Mouse (Mus musculus) stomach, embryonic 15.5 days (tissue): ENCODE results near the gene Coro6. TPM values are rescaled to one million over a fixed set of nuclear protein-coding genes. Genes with fewer than 3 reads are reported as not detected.

ENCODE experiments used
- ATAC-seq: fragments of 200-750 bp; cut with Nextera tagmentation; 2 replicates; pipeline ENCODE4 v1.8.0; 2017; ENCODE audit warnings: low read depth, moderate number of reproducible peaks, moderate TSS enrichment; ENCODE audit not compliant: insufficient read depth, low FRiP score
- H3K27ac ChIP-seq: fragments of 300-500 bp; sonication (generic); 2 replicates; pipeline ENCODE4 v1.5.1; 2015; ENCODE audit warnings: mild to moderate bottlenecking, inconsistent platforms
- H3K27me3 ChIP-seq: fragments of 300-500 bp; sonication (generic); replicated peaks from 2 replicates; pipeline ENCODE4 v1.6.1; 2015; ENCODE audit warnings: inconsistent platforms
- H3K36me3 ChIP-seq: fragments of 300-500 bp; sonication (generic); 2 replicates; pipeline ENCODE4 v1.6.1; 2015; ENCODE audit warnings: inconsistent platforms
- H3K4me1 ChIP-seq: fragments of 300-500 bp; sonication (generic); 2 replicates; pipeline ENCODE4 v1.6.1; 2015; ENCODE audit warnings: inconsistent platforms
- H3K4me2 ChIP-seq: fragments of 300-500 bp; sonication (generic); 2 replicates; pipeline ENCODE4 v1.6.1; 2015; ENCODE audit warnings: mild to moderate bottlenecking, inconsistent platforms
- H3K4me3 ChIP-seq: fragments of 300-500 bp; sonication (generic); replicated peaks from 2 replicates; pipeline ENCODE4 v1.5.1; 2015; ENCODE audit warnings: inconsistent platforms
- H3K9ac ChIP-seq: fragments of 300-500 bp; sonication (generic); 2 replicates; pipeline ENCODE4 v1.6.1; 2015; ENCODE audit warnings: inconsistent platforms
- H3K9me3 ChIP-seq: fragments of 300-500 bp; sonication (generic); 2 replicates; pipeline ENCODE4 v1.6.1; 2016; ENCODE audit warnings: inconsistent platforms
- WGBS: fragments of 180-500 bp; shearing (Covaris S2); methylation state at CpG from one replicate; pipeline ENCODE4 v1.1.7; 2015; 5-methylcytosine and 5-hydroxymethylcytosine counted together
- polyA plus RNA-seq: library from polyadenylated mRNA; unstranded; fragments of >200 nt; fragmentation: Nextera tagmentation; extraction: Ambion mirVana; gene quantifications from 2 replicates; pipeline ENCODE4 v1.2.1, GENCODE M21; 2015

The Coro6 gene
- polyA plus RNA-seq, 1 experiment from 2014 or later = 0.18 TPM

DNA sequence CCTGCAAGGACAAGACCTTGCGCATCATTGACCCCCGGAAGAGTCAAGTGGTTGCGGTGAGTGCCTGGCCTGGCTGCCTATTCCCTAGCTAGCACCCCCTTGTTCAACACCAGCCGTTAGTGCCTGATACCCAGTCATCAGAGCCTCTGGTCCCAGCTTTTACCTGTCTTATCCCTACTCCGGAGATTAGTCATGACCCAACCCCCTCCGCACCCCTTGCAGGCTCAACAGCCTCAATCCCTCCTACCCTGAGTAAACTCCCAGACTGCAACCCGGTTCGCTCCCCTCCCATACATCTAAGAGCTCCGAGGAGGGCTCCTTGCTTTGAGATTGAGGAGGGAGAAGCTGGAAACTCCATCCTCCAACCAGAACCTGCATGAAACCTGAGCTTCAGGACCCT lies 4.3 kb downstream of the Coro6 start:
- ATAC-seq = no peak

DNA sequence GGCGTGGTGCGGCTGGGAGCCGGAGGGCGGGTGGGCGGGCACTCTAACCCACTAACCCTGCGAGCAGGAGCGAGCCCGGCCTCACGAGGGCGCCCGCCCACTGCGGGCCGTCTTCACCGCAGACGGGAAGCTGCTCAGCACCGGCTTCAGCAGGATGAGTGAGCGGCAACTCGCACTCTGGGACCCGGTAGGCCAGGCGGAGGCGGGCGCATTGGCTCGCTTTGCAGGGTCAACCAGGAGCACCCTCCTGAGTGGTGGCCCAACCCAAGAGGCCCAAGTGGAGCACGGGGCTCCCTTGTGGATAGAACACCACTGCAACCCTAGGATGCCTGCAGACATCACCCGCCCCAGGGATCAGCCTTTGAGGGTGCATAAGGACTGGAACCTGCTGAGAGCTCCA lies 4.9 kb downstream of the Coro6 start:
- Histone ChIP-seq H3K4me2 (peak overlapping the region; percentile 40), H3K36me3 (0 out of 2 replicates have a peak, but pooled peaks cover 3% of the 10 kb centered on the region), H3K9ac (no peak overlapping the region), H3K4me3 (peak overlapping the region; percentile 10; the same call in 1 of the 2 replicates), H3K9me3 (no peaks in the 10 kb centered on the region), H3K27ac (no peak overlapping the region), H3K4me1 (peaks cover 16% of the 10 kb centered on the region), H3K27me3 (peaks cover 52% of the 10 kb centered on the region)
- peak; percentile 43; the same call in 1 of the 2 replicates for ATAC-seq
- 6% methylated on average over 25 of the region's 25 CpGs for WGBS

More for the DNA sequence above, 4.3 kb downstream of the Coro6 start:
- peak overlapping the region; percentile 40; the same call in 1 of the 2 replicates for H3K4me2 ChIP-seq
- peaks cover 18% of the 10 kb centered on the region for H3K4me1 ChIP-seq
- no peaks in the 10 kb centered on the region for H3K9me3 ChIP-seq
- peaks cover 55% of the 10 kb centered on the region for H3K27me3 ChIP-seq
- H3K4me3 ChIP-seq = no peak overlapping the region
- H3K9ac ChIP-seq = no peak overlapping the region
- H3K27ac ChIP-seq = no peak overlapping the region
- 0 out of 2 replicates have a peak, but pooled peaks cover 1% of the 10 kb centered on the region for H3K36me3 ChIP-seq
- 30% methylated on average over 9 of the region's 9 CpGs for WGBS

DNA sequence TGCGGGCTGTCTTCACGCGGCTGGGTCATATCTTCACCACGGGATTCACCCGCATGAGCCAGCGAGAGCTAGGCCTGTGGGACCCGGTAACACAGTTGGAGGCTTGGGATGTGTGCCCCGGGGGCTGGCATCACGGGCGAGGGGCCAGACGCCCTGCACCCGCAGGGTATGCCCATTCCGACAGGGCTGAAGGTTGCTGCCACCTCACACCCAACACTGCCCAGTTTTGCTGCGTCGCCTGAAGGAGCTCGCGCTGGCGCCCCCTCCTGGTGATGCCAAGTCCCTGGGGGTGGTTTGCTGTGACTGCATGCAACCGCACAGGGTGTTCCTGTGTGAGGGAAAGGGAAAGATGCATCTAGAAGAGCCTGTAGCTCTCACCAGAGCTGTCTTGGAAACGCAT lies 5.6 kb downstream of the Coro6 start:
- H3K9ac ChIP-seq = no peak overlapping the region
- H3K27me3 ChIP-seq = peaks cover 46% of the 10 kb centered on the region
- peaks cover 3% of the 10 kb centered on the region; the same call in 1 of the 2 replicates for H3K36me3 ChIP-seq
- H3K4me2 ChIP-seq = peak overlapping the region; percentile 40
- no peak for ATAC-seq
- H3K4me3 ChIP-seq = no peak overlapping the region
- H3K9me3 ChIP-seq = no peaks in the 10 kb centered on the region
- 15% methylated on average over 20 of the region's 20 CpGs for WGBS
- H3K27ac ChIP-seq = no peak overlapping the region
- H3K4me1 ChIP-seq = peaks cover 11% of the 10 kb centered on the region

DNA sequence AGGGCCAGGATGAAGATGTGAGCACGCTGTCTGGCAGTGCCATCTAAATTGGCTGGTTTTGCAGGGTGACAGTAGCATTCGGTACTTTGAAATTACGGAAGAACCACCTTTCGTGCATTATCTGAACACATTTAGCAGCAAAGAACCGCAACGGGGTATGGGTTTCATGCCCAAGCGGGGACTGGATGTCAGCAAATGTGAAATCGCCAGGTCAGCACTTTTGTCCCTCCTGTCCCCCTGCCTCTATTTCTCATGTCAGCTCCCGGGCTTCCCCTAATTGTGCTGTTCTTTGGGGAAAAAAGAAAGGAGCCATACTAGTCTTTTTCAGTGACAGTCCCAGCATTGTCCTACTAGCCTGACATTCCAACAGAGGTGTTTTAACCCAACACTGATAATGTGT lies 6.2 kb downstream of the Coro6 start:
- WGBS = 85% methylated on average over 9 of the region's 9 CpGs

DNA sequence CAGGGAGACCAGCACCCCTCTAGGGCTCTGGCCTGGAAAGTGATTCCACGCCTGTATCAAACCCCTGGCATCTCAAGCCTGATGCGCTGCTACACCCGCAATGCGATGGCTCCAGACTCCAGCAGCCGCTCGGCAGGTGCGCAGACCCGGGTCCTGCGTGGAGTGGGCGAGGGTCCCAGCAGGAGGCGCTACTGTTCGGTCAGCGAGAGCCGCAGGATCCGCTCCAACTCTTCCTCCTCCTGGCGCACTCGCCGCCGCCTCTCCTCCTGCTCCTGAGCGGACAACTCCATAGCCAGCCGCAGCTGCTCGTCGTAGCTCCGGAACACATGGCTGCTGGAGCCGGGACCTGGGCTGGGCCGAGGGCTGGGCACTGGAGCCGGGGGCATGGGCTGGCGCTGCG lies 9.2 kb downstream of the Coro6 start:
- WGBS = 68% methylated on average over 29 of the region's 29 CpGs
- Histone ChIP-seq H3K4me2 (no peak overlapping the region), H3K36me3 (peaks cover 3% of the 10 kb centered on the region; the same call in 1 of the 2 replicates), H3K4me3 (no peak overlapping the region), H3K27me3 (peaks cover 26% of the 10 kb centered on the region), H3K9ac (no peak overlapping the region), H3K4me1 (peaks cover 8% of the 10 kb centered on the region; the same call in 1 of the 2 replicates), H3K27ac (no peak overlapping the region), H3K9me3 (no peaks in the 10 kb centered on the region)
- no peak for ATAC-seq

More for the DNA sequence above, 6.2 kb downstream of the Coro6 start:
- Histone ChIP-seq H3K9me3 (no peaks in the 10 kb centered on the region), H3K4me3 (no peak overlapping the region), H3K4me1 (peaks cover 8% of the 10 kb centered on the region; the same call in 1 of the 2 replicates), H3K4me2 (no peak overlapping the region), H3K27ac (no peak overlapping the region), H3K9ac (no peak overlapping the region), H3K27me3 (peaks cover 40% of the 10 kb centered on the region), H3K36me3 (peaks cover 3% of the 10 kb centered on the region; the same call in 1 of the 2 replicates)
- no peak for ATAC-seq

DNA sequence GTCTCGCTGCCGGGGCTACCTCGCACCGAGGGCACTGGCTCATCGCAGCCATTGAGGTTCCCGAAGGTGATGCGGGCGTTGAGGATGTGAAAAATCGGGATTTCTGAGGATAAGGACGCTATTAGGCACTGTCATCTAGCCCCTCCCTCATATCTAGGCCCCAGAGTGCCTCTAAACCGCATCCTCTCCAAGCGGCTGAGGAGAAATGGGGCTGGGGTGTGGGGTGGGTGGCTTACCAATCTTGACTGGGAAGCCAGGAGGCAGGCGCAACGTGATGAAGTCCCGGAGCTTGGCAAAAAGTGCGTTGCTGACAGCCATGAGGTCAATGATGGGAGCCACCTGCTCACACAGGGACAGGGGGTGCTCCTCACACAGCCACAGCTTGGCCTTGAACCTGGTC lies 10.6 kb downstream of the Coro6 start:
- Histone ChIP-seq H3K4me1 (no peaks in the 10 kb centered on the region), H3K36me3 (peaks cover 3% of the 10 kb centered on the region; the same call in 1 of the 2 replicates), H3K4me2 (no peak overlapping the region), H3K4me3 (no peak overlapping the region), H3K27me3 (peaks cover 13% of the 10 kb centered on the region; the same call in 1 of the 2 replicates), H3K9me3 (no peaks in the 10 kb centered on the region), H3K9ac (no peak overlapping the region), H3K27ac (no peak overlapping the region)
- ATAC-seq = no peak
- 82% methylated on average over 16 of the region's 16 CpGs for WGBS

DNA sequence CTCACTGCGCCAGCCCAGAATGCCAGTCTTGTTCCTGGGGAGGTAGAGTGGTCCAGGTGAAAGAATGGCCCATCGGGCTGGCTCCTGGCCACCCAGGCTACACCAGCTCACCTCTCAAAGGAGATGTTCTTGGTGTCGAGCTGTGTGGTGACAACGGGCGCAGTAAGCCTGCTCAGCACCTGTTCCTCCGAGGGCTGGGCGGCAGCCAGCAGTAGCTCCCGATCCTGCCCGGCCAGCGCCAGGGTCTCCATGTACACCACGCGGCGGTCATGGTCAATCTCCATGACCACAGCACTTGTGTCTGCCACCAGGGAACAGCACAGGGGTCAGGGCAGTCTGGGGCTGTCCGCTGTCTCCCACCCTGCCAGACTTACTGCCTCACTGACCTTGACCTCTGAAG lies 14.0 kb downstream of the Coro6 start:
- H3K27ac ChIP-seq = no peak overlapping the region
- H3K36me3 ChIP-seq = peaks cover 3% of the 10 kb centered on the region; the same call in 1 of the 2 replicates
- H3K4me3 ChIP-seq = no peak overlapping the region
- 90% methylated on average over 14 of the region's 14 CpGs for WGBS
- no peaks in the 10 kb centered on the region for H3K9me3 ChIP-seq
- H3K4me1 ChIP-seq = no peaks in the 10 kb centered on the region
- ATAC-seq = no peak
- H3K27me3 ChIP-seq = no peaks in the 10 kb centered on the region
- no peak overlapping the region for H3K9ac ChIP-seq
- H3K4me2 ChIP-seq = no peak overlapping the region

DNA sequence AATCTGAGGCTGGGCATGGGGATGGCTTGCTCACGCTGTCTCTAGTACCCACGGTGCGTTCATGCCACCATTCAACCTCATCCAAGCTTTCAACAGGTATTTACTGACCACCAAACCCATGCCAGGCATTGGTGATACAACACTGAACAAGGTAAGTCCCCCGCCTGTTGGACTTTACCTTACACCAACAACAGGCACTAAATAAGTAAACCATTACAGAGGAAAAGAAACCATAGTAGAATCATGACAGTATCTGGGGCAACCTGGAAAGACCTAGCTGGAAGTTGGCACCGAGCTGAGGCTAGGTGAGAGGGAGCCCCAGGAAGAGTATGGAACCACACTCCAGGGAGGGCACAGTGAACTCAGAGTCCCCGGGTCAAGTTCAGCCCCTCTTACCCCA lies 14.7 kb downstream of the Coro6 start:
- Histone ChIP-seq H3K36me3 (no peaks in the 10 kb centered on the region; the same call in 1 of the 2 replicates), H3K27me3 (no peaks in the 10 kb centered on the region), H3K9me3 (no peaks in the 10 kb centered on the region), H3K27ac (no peak overlapping the region), H3K4me1 (no peaks in the 10 kb centered on the region), H3K4me2 (no peak overlapping the region), H3K4me3 (no peak overlapping the region), H3K9ac (no peak overlapping the region)
- WGBS = 85% methylated on average over 6 of the region's 6 CpGs
- no peak for ATAC-seq

DNA sequence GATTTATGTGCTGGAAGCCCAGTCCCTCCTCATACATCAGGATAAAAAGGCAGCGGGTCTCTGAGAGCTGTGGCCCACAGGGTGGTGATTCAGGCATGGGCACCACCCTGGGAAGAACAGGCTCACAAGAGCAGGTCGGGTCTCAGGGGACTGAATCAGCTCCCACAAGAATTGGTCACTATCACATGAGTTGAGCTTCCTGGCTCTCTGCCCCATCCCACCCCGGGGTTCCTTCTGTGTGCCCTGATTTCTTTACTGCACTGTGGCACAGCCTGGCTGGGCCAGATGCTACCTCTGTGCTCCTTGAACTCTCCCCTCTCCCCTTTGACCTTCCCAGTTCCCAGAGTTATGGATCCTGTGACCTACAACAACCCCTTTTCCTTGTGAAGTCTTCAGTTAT lies 20.8 kb downstream of the Coro6 start:
- Histone ChIP-seq H3K27ac (no peak overlapping the region), H3K4me3 (no peak overlapping the region), H3K4me2 (no peak overlapping the region), H3K4me1 (peaks cover 22% of the 10 kb centered on the region), H3K27me3 (no peaks in the 10 kb centered on the region), H3K9ac (no peak overlapping the region), H3K36me3 (no peaks in the 10 kb centered on the region), H3K9me3 (no peaks in the 10 kb centered on the region)
- ATAC-seq = no peak
- WGBS = 66% methylated on average over 3 of the region's 3 CpGs

DNA sequence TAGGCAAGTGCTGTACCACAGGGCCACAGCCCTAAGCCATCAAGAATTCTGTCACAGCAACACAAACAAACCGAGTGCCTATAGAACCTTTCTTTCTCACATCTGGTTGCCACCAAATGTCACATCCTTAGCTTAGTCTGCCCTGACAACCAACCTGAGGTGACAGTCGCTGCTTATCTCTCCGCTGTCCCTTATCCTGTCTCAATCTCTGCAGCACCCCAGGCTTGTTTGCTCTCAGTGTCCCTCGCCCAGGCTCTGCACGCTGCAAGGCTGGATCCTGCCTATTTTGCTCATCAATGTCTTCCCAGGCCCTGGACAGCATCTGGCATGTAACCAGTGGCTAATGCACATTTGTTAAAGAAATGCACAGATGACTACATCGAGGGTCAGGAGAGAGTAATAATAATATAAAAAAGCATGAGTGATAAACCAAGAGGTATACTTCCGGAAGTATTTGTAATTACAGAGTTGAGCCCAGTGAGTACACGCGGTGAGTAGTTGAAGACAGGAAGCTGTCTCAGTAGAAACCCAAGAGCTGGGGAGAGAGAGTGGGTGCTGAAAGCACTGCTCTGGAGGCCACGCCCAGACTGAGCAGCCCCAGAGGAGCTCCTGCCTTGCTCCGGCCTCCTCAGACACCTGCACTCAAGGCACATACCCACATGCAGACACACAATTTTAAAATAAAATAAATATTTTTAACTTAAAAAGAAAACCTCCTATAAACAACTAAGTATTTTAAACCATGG lies 21.5 kb downstream of the Coro6 start:
- Histone ChIP-seq H3K4me3 (no peak overlapping the region), H3K9ac (no peak overlapping the region), H3K27me3 (no peaks in the 10 kb centered on the region), H3K36me3 (no peaks in the 10 kb centered on the region), H3K4me2 (no peak overlapping the region), H3K27ac (no peak overlapping the region), H3K4me1 (peaks cover 27% of the 10 kb centered on the region), H3K9me3 (no peaks in the 10 kb centered on the region)
- ATAC-seq = no peak
- WGBS = 42% methylated on average over 11 of the region's 11 CpGs

DNA sequence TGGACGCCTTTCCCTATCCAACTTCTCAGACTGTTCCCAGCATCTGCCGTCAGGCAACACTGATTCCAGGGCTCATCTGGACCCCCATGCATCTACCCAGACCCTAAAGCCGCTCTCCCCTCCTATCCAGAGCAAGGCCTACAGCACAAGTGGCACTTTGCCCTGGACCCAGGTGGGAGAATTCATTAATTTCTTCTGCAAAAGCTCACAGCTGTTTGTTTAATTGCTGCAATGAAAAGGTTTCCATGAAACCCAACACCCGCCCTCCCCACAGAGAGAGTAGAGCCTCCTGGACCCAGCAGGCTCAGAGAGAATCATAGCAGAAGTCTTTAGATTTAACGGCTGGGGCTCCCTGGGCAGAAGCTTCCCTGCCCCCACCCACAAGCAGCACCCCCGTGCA lies 23.0 kb downstream of the Coro6 start:
- Histone ChIP-seq H3K4me3 (no peak overlapping the region), H3K36me3 (no peaks in the 10 kb centered on the region), H3K4me1 (peaks cover 30% of the 10 kb centered on the region), H3K9ac (no peak overlapping the region), H3K4me2 (no peak overlapping the region), H3K9me3 (no peaks in the 10 kb centered on the region), H3K27me3 (no peaks in the 10 kb centered on the region), H3K27ac (no peak overlapping the region)
- 51% methylated on average over 6 of the region's 6 CpGs for WGBS
- ATAC-seq = no peak

DNA sequence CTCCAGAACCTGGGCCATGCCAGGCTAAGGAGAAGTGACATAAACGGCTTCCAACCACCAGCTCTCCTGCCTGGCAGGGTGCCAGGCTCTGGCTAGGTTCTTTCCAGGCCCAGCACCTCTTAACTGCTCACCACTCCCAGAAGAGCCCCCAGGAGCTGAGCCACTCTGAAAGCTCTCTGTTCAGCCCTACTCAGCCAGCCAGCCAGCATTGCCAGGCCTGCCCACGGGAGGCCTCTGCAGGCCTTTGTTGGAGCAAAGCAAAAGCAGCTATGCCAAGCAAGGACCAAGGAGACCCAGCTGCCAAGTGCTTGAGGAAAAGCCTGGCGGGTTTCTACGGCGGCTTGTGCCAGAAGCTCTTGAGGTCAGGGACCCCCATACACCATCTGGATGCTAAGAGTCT lies 24.6 kb downstream of the Coro6 start:
- Histone ChIP-seq H3K9ac (no peak overlapping the region), H3K4me2 (no peak overlapping the region), H3K27me3 (no peaks in the 10 kb centered on the region), H3K9me3 (no peaks in the 10 kb centered on the region), H3K4me3 (no peak overlapping the region), H3K36me3 (no peaks in the 10 kb centered on the region), H3K27ac (no peak overlapping the region), H3K4me1 (peaks cover 42% of the 10 kb centered on the region)
- no peak for ATAC-seq
- WGBS = 68% methylated on average over 5 of the region's 5 CpGs
